ENCODE assay signal across 9 mouse cellular contexts in the genomic region with DNA sequence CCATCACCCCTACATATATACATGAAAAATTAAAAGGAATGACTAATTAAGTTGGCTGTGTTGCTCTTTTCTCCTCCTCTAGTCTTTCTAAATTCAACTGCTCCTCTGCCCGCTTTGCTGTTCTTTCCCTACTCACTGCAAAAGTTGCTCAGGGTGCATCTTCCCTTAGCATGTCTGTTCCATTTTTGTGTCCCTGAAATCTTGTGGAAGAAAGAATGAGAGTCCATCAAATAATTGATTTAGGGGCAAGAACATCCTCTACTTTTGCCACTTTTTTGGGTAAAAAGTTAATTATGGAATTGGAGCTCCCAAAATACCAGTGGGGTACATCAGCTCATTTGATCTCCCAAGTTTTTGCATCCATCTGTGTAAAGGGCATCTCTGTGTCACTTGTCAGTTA.
DNase-seq lines count a peak whose midpoint lies in the region; ATAC-seq and TF ChIP-seq lines count a peak whose summit lies in the region.
"Had no signal": no experiment of that assay in that cellular context is flagged by ENCODE, and none has a peak within 500 bp of the region (broad histone marks: within the 10 kb centered on the region; RNA-seq: fewer than 3 reads in every experiment).

No protein-coding gene starts in this region.

- no peaks in the 10 kb centered on the region for H3K36me3 ChIP-seq in hindbrain, embryonic 16.5 days (ENCODE audit: control insufficient read depth, insufficient read depth, low read length)
- no peaks in the 10 kb centered on the region for H3K36me3 ChIP-seq in neural tube, embryonic 15.5 days
- H3K36me3 ChIP-seq: limb, embryonic 15.5 days had no signal

- H3K9ac ChIP-seq in hindbrain, embryonic 16.5 days (ENCODE audit: low read depth, low read length), result peak overlapping the region; percentile 51
- peak overlapping the region; percentile 75 for H3K9ac ChIP-seq in neural tube, embryonic 15.5 days (replicated peaks)

- intact Hi-C loops in left cerebral cortex, adult 2 months (cut with DNase I), result no loop called here
- intact Hi-C loops in left cerebral cortex, postnatal 36 days (cut with DNase I), result loop anchor here (5.0 to 10.0 kb wide), 3 partner anchors 37 to 670 kb away; partner anchors contain the start of gene Zbtb20

- peaks cover 16% of the 10 kb centered on the region for H3K4me1 ChIP-seq in hindbrain, embryonic 16.5 days (ENCODE audit: control insufficient read depth, insufficient read depth, low read depth, low read length)
- H3K4me1 ChIP-seq in neural tube, embryonic 15.5 days, result peaks cover 42% of the 10 kb centered on the region

- peak overlapping the region; percentile 63 for H3K27ac ChIP-seq in left cerebral cortex, adult 2 months
- peak overlapping the region; percentile 92 for H3K27ac ChIP-seq in hindbrain, embryonic 16.5 days (ENCODE audit: low read depth, low read length)
- H3K27ac ChIP-seq in neural tube, embryonic 15.5 days (replicated peaks), result peak overlapping the region; percentile 95
- H3K27ac ChIP-seq: limb, embryonic 15.5 days had no signal

- DNase-seq in cerebellum, adult 9-10 months, result peak; percentile 58
- DNase-seq in cerebellum, adult 11-12 months, result no peak
- no peak for DNase-seq in left cerebral cortex, adult 2 months (ENCODE audit: extremely low spot score in 1 of 2, low spot score in 2 of 2)
- no peak for DNase-seq in left cerebral cortex, postnatal 36 days (ENCODE audit: low spot score in 2 of 2)
- no peak for DNase-seq in c-Kit-positive CD71-positive TER-119-positive erythroid progenitor cells, embryonic 14.5 days (ENCODE audit: low spot score)

- no peak for TF ChIP-seq CTCF in left cerebral cortex, adult 2 months (IDR thresholded peaks at IDR 0.05)

- H3K4me3 ChIP-seq in left cerebral cortex, adult 2 months, result peak overlapping the region; percentile 36
- H3K4me3 ChIP-seq in hindbrain, embryonic 16.5 days (ENCODE audit: low read length), result peak overlapping the region; percentile 59
- H3K4me3 ChIP-seq in neural tube, embryonic 15.5 days (replicated peaks), result peak overlapping the region; percentile 59

- H3K27me3 ChIP-seq in hindbrain, embryonic 16.5 days (replicated peaks; ENCODE audit: control insufficient read depth, insufficient read depth, low read length), result no peaks in the 10 kb centered on the region
- H3K27me3 ChIP-seq in neural tube, embryonic 15.5 days (replicated peaks), result no peaks in the 10 kb centered on the region

- no peaks in the 10 kb centered on the region for H3K9me3 ChIP-seq in hindbrain, embryonic 16.5 days (ENCODE audit: control insufficient read depth, low read length)
- H3K9me3 ChIP-seq in neural tube, embryonic 15.5 days (replicated peaks), result no peaks in the 10 kb centered on the region
- H3K9me3 ChIP-seq: limb, embryonic 15.5 days had no signal

- peak overlapping the region; percentile 53 for H3K4me2 ChIP-seq in hindbrain, embryonic 16.5 days (ENCODE audit: low read length)
- peak overlapping the region; percentile 70 for H3K4me2 ChIP-seq in neural tube, embryonic 15.5 days

- 17% methylated on average over 1 of the region's 1 CpGs for WGBS in hindbrain, embryonic 16.5 days
- WGBS in neural tube, embryonic 15.5 days, result 31% methylated on average over 1 of the region's 1 CpGs

- ATAC-seq in hindbrain, embryonic 16.5 days, result no peak
- ATAC-seq in neural tube, embryonic 15.5 days (ENCODE audit: low FRiP score), result no peak
- ATAC-seq in erythroblast, adult 5-6 weeks (replicated peaks; ENCODE audit: low FRiP score, poor library complexity, severe bottlenecking), result no peak
